Mouse (Mus musculus) stomach, postnatal 0 days (tissue): ENCODE measurements around the gene Ino80b.

Source experiments
- CTCF ChIP-seq: IDR thresholded peaks from 2 replicates; pipeline ENCODE4 v1.5.1; 2016; ENCODE audit warnings: antibody characterized with exemption, low read depth, mild to moderate bottlenecking, moderate library complexity
- EP300 ChIP-seq: optimal IDR thresholded peaks from 2 replicates; pipeline ENCODE3; 2016; ENCODE audit warnings: antibody characterized with exemption

GRCm38 (mm10) chr6:83104158-83104557, 21.1 kb downstream of the Ino80b start:
- TF ChIP-seq CTCF, result no peak
- no peak for TF ChIP-seq EP300
